Mouse (Mus musculus): ENCODE data around the gene Rnf115.

GRCm38 (mm10) chr3:96714286-96714685 is 13.2 kb upstream of the Rnf115 start:
- TF ChIP-seq CTCF (IDR thresholded peaks at IDR 0.05; ENCODE audit: low read depth) (no peak), EP300 (IDR thresholded peaks at IDR 0.05; ENCODE audit: low read depth) (no peak)
